Mouse (Mus musculus) limb, embryonic 13.5 days (tissue): Measurements from ENCODE around the gene Tstd1. TPM values are rescaled to one million over a fixed set of nuclear protein-coding genes. Genes with fewer than 3 reads are reported as not detected.

ENCODE experiments used
- ATAC-seq: fragments of 200-750 bp; cut with Nextera tagmentation; 2 replicates; pipeline ENCODE4 v1.8.0; 2017; ENCODE audit warnings: low read depth, moderate number of reproducible peaks, moderate TSS enrichment; ENCODE audit not compliant: low FRiP score
- H3K27ac ChIP-seq: fragments of 300-500 bp; sonication (generic); 2 replicates; pipeline ENCODE4 v1.5.1; 2015; ENCODE audit warnings: inconsistent platforms, mild to moderate bottlenecking, moderate library complexity
- H3K27me3 ChIP-seq: fragments of 300-500 bp; sonication (generic); 2 replicates; pipeline ENCODE4 v1.6.1; 2015; ENCODE audit warnings: mild to moderate bottlenecking, inconsistent platforms
- H3K36me3 ChIP-seq: fragments of 300-500 bp; sonication (generic); 2 replicates; pipeline ENCODE4 v1.6.1; 2015; ENCODE audit warnings: inconsistent platforms, mild to moderate bottlenecking, moderate library complexity
- H3K4me1 ChIP-seq: fragments of 300-500 bp; sonication (generic); 2 replicates; pipeline ENCODE4 v1.6.1; 2015; ENCODE audit warnings: inconsistent platforms
- H3K4me2 ChIP-seq: fragments of 300-500 bp; sonication (generic); replicated peaks from 2 replicates; pipeline ENCODE4 v1.6.1; 2015; ENCODE audit warnings: inconsistent platforms, mild to moderate bottlenecking, moderate library complexity
- H3K4me3 ChIP-seq: fragments of 300-500 bp; sonication (generic); 2 replicates; pipeline ENCODE4 v1.5.1; 2015; ENCODE audit warnings: moderate library complexity, mild to moderate bottlenecking, inconsistent platforms
- H3K9ac ChIP-seq: fragments of 300-500 bp; sonication (generic); 2 replicates; pipeline ENCODE4 v1.6.1; 2015; ENCODE audit warnings: mild to moderate bottlenecking, inconsistent platforms
- H3K9me3 ChIP-seq: fragments of 300-500 bp; sonication (generic); 2 replicates; pipeline ENCODE4 v1.6.1; 2016; ENCODE audit warnings: inconsistent platforms
- WGBS: fragments of 180-500 bp; shearing (Covaris S2); methylation state at CpG from one replicate; pipeline ENCODE4 v1.1.7; 2015; 5-methylcytosine and 5-hydroxymethylcytosine counted together
- polyA plus RNA-seq: library from polyadenylated mRNA; unstranded; fragments of >200 nt; fragmentation: Nextera tagmentation; extraction: Ambion mirVana; gene quantifications from 2 replicates; pipeline ENCODE4 v1.2.1, GENCODE M21; 2015

The Tstd1 gene
- polyA plus RNA-seq, 1 experiment from 2014 or later, result 9.0 TPM

- 0 out of 2 replicates have a peak, but pooled peaks cover 4% of the 10 kb centered on the region for H3K36me3 ChIP-seq
- no peaks in the 10 kb centered on the region for H3K9me3 ChIP-seq
- 94% methylated on average over 22 of the region's 22 CpGs for WGBS
- no peak overlapping the region for H3K4me2 ChIP-seq
- no peak overlapping the region for H3K27ac ChIP-seq
- peaks cover 8% of the 10 kb centered on the region; the same call in 1 of the 2 replicates for H3K4me1 ChIP-seq
- H3K27me3 ChIP-seq, result no peaks in the 10 kb centered on the region
- no peak overlapping the region for H3K9ac ChIP-seq
- H3K4me3 ChIP-seq, result no peak overlapping the region
- no peak; the same call in 1 of the 2 replicates for ATAC-seq
Observed at GRCm38 (mm10) chr1:171460551-171461503, 42.2 kb downstream of the Tstd1 start.

- Histone ChIP-seq H3K4me3 (no peak overlapping the region), H3K9me3 (no peaks in the 10 kb centered on the region), H3K9ac (no peak overlapping the region), H3K27me3 (no peaks in the 10 kb centered on the region), H3K27ac (no peak overlapping the region), H3K36me3 (0 out of 2 replicates have a peak, but pooled peaks cover 4% of the 10 kb centered on the region), H3K4me1 (peaks cover 8% of the 10 kb centered on the region; the same call in 1 of the 2 replicates), H3K4me2 (no peak overlapping the region)
- 91% methylated on average over 3 of the region's 3 CpGs for WGBS
- no peak for ATAC-seq
Observed at GRCm38 (mm10) chr1:171463133-171463532, 44.5 kb downstream of the Tstd1 start.

- Histone ChIP-seq H3K36me3 (0 out of 2 replicates have a peak, but pooled peaks cover 4% of the 10 kb centered on the region), H3K4me3 (no peak overlapping the region), H3K27me3 (no peaks in the 10 kb centered on the region), H3K4me2 (no peak overlapping the region), H3K9me3 (no peaks in the 10 kb centered on the region), H3K9ac (no peak overlapping the region), H3K4me1 (no peaks in the 10 kb centered on the region), H3K27ac (no peak overlapping the region)
- WGBS, result 90% methylated on average over 5 of the region's 5 CpGs
- no peak for ATAC-seq
Observed at GRCm38 (mm10) chr1:171465749-171466412, 47.2 kb downstream of the Tstd1 start.

- H3K4me2 ChIP-seq, result no peak overlapping the region
- H3K27ac ChIP-seq, result no peak overlapping the region
- no peaks in the 10 kb centered on the region for H3K9me3 ChIP-seq
- no peaks in the 10 kb centered on the region for H3K27me3 ChIP-seq
- H3K36me3 ChIP-seq, result 0 out of 2 replicates have a peak, but pooled peaks cover 4% of the 10 kb centered on the region
- no peak overlapping the region for H3K9ac ChIP-seq
- no peak overlapping the region for H3K4me3 ChIP-seq
- no peaks in the 10 kb centered on the region for H3K4me1 ChIP-seq
- ATAC-seq, result no peak
- WGBS, result 81% methylated on average over 4 of the region's 4 CpGs
Observed at GRCm38 (mm10) chr1:171466565-171466964, 47.9 kb downstream of the Tstd1 start.

GRCm38 (mm10) chr1:171469678-171470077 lies 51.0 kb downstream of the Tstd1 start:
- no peaks in the 10 kb centered on the region for H3K27me3 ChIP-seq
- H3K9ac ChIP-seq, result no peak overlapping the region
- no peak for ATAC-seq
- H3K4me1 ChIP-seq, result no peaks in the 10 kb centered on the region
- H3K27ac ChIP-seq, result no peak overlapping the region
- no peaks in the 10 kb centered on the region for H3K36me3 ChIP-seq
- no peak overlapping the region for H3K4me3 ChIP-seq
- H3K9me3 ChIP-seq, result no peaks in the 10 kb centered on the region
- 89% methylated on average over 3 of the region's 3 CpGs for WGBS
- no peak overlapping the region for H3K4me2 ChIP-seq

Other genes starting within 250 kb of the Tstd1 start
- 2.8 and 3.3 TPM in 2 replicates for gene Pcp4l1, start 222.6 kb upstream of the Tstd1 start, polyA plus RNA-seq
- gene Nr1i3, start 204.9 kb upstream of the Tstd1 start, polyA plus RNA-seq, result 0.19 and 0.25 TPM in 2 replicates
- gene Tomm40l, start 196.4 kb upstream of the Tstd1 start, polyA plus RNA-seq, result 32.3 and 34.4 TPM in 2 replicates
- 2.0 and 15.7 TPM in 2 replicates for gene Apoa2, start 193.8 kb upstream of the Tstd1 start, polyA plus RNA-seq
- gene Fcer1g, start 184.5 kb upstream of the Tstd1 start, polyA plus RNA-seq, result 37.8 and 39.1 TPM in 2 replicates
- gene Adamts4, start 168.5 kb upstream of the Tstd1 start, polyA plus RNA-seq, result 12.7 and 14.3 TPM in 2 replicates
- 253 and 254 TPM in 2 replicates for gene Ndufs2, start 167.5 kb upstream of the Tstd1 start, polyA plus RNA-seq
- gene B4galt3, start 148.5 kb upstream of the Tstd1 start, polyA plus RNA-seq, result 86.2 and 94.0 TPM in 2 replicates
- gene Ppox, start 137.7 kb upstream of the Tstd1 start, polyA plus RNA-seq, result 69.7 and 77.4 TPM in 2 replicates
- 126 TPM in 2 replicates for gene Usp21, start 130.9 kb upstream of the Tstd1 start, polyA plus RNA-seq
- gene Ufc1, start 123.8 kb upstream of the Tstd1 start, polyA plus RNA-seq, result 110 and 116 TPM in 2 replicates
- gene Dedd, start 89.7 kb upstream of the Tstd1 start, polyA plus RNA-seq, result 61.1 and 66.2 TPM in 2 replicates
- 43.5 and 43.9 TPM in 2 replicates for gene Nit1, start 73.2 kb upstream of the Tstd1 start, polyA plus RNA-seq
- 120 and 128 TPM in 2 replicates for gene Pfdn2, start 73.2 kb upstream of the Tstd1 start, polyA plus RNA-seq
- gene Klhdc9, start 58.1 kb upstream of the Tstd1 start, polyA plus RNA-seq, result 2.2 and 2.3 TPM in 2 replicates
- 11.7 and 13.7 TPM in 2 replicates for gene Nectin4, start 48.8 kb upstream of the Tstd1 start, polyA plus RNA-seq
- gene Arhgap30, start 29.9 kb upstream of the Tstd1 start, polyA plus RNA-seq, result 1.4 and 1.5 TPM in 2 replicates
- gene Usf1, start 7.6 kb upstream of the Tstd1 start, polyA plus RNA-seq, result 102 and 118 TPM in 2 replicates
- 40.4 and 40.6 TPM in 2 replicates for gene F11r, start 18.7 kb downstream of the Tstd1 start, polyA plus RNA-seq
- 15.8 and 16.4 TPM in 2 replicates for gene Alyref2, start 84.6 kb downstream of the Tstd1 start, polyA plus RNA-seq
- not detected in 2 replicates for gene Itln1, start 116.4 kb downstream of the Tstd1 start, polyA plus RNA-seq
- gene Cd244a, start 140.3 kb downstream of the Tstd1 start, polyA plus RNA-seq, result 0.11 TPM in 1 of 2 replicates, not detected in the other
- 0.18 and 0.29 TPM in 2 replicates for gene Ly9, start 188.5 kb downstream of the Tstd1 start, polyA plus RNA-seq
- gene Slamf7, start 234.2 kb downstream of the Tstd1 start, polyA plus RNA-seq, result 0.65 TPM in 1 of 2 replicates, not detected in the other